Mouse (Mus musculus) cortical plate, adult 2 months (tissue): ENCODE measurements at regions not wholly inside any gene's neighbourhood (a gene's known extent, or its start where the extent isn't known, plus 50 kb on each side); places are given as distances from the start of the nearest gene placed in this dataset.

Experiments
- CTCF ChIP-seq: fragments of 200-500 bp; IDR thresholded peaks from 2 replicates; pipeline ENCODE4 v1.5.1; 2011; ENCODE audit warnings: mild to moderate bottlenecking, control low read depth, low read length; ENCODE audit not compliant: insufficient read depth; ENCODE audit errors: extremely low read depth
- POLR2A ChIP-seq: fragments of 200-500 bp; IDR thresholded peaks from 2 replicates; pipeline ENCODE4 v1.6.1; 2011; ENCODE audit warnings: mild to moderate bottlenecking, low read length, control low read depth; ENCODE audit not compliant: insufficient read depth; ENCODE audit errors: extremely low read depth

DNA sequence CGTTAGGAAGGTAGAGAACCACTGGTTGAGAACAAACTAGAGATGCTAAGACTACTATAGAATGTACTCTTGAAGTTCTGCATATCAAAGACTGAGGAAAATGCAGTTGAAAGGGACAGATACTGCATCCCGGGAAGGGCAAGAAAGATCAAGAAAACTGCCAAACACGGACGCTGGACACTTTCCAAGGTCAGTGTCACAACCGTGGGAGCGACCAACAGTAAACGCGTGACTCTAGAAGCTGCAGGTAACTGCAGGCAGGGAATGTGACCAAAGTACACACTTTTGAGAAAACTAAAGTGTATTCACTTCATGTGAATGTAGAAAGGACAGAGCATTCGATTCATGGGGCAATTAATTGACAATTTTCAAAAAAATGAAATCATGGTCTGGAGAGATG lies 368.6 kb upstream of the Mgmt start:
- no peak for TF ChIP-seq POLR2A
- no peak for TF ChIP-seq CTCF
